Mouse (Mus musculus) midbrain, postnatal 0 days (tissue): Measurements from ENCODE around the gene Agl. TPM values are rescaled to one million over a fixed set of nuclear protein-coding genes. Genes with fewer than 3 reads are reported as not detected.
"Not testable (repeated sequence)": the region's sequence is repeated elsewhere in the genome, so short reads cannot be mapped to it uniquely, and the experiment has no call there.

Experiments
- ATAC-seq: fragments of 200-750 bp; cut with Nextera tagmentation; 2 replicates; pipeline ENCODE4 v1.8.0; 2017; ENCODE audit warnings: moderate number of reproducible peaks, mild to moderate bottlenecking, moderate TSS enrichment, moderate library complexity; ENCODE audit not compliant: low FRiP score
- DNase-seq: peaks from one replicate; pipeline ENCODE4 v3.0.0-alpha.2; 2015; ENCODE audit warnings: low spot score
- H3K27ac ChIP-seq: fragments of 300-500 bp; sonication (generic); 2 replicates; pipeline ENCODE4 v1.5.1; 2014; ENCODE audit warnings: low read depth, mild to moderate bottlenecking, low read length, mixed read lengths
- H3K27me3 ChIP-seq: fragments of 300-500 bp; sonication (generic); 2 replicates; pipeline ENCODE4 v1.6.1; 2014; ENCODE audit warnings: low read length, control low read depth, mixed read lengths; ENCODE audit not compliant: insufficient read depth
- H3K36me3 ChIP-seq: fragments of 300-500 bp; sonication (generic); 2 replicates; pipeline ENCODE4 v1.6.1; 2014; ENCODE audit warnings: low read length, control low read depth, mixed read lengths; ENCODE audit not compliant: insufficient read depth
- H3K4me1 ChIP-seq: fragments of 300-500 bp; sonication (generic); 2 replicates; pipeline ENCODE4 v1.6.1; 2014; ENCODE audit warnings: mild to moderate bottlenecking, control low read depth, antibody characterized with exemption, low read length, mixed read lengths; ENCODE audit not compliant: insufficient read depth
- H3K4me2 ChIP-seq: fragments of 300-500 bp; sonication (generic); 2 replicates; pipeline ENCODE4 v1.6.1; 2014; ENCODE audit warnings: low read depth, mild to moderate bottlenecking, low read length, mixed read lengths; ENCODE audit not compliant: poor library complexity, severe bottlenecking
- H3K4me3 ChIP-seq: fragments of 300-500 bp; sonication (generic); 2 replicates; pipeline ENCODE4 v1.5.1; 2014; ENCODE audit warnings: low read depth, mild to moderate bottlenecking, low read length, moderate library complexity
- H3K9ac ChIP-seq: fragments of 300-500 bp; sonication (generic); replicated peaks from 2 replicates; pipeline ENCODE4 v1.6.1; 2014; ENCODE audit warnings: mild to moderate bottlenecking, low read length, moderate library complexity, mixed read lengths; ENCODE audit not compliant: poor library complexity, severe bottlenecking
- H3K9me3 ChIP-seq: fragments of 300-500 bp; sonication (generic); 2 replicates; pipeline ENCODE4 v1.6.1; 2016; ENCODE audit warnings: low read length, control low read depth
- CTCF ChIP-seq: IDR thresholded peaks from 2 replicates; pipeline ENCODE4 v1.5.1; 2016; ENCODE audit warnings: antibody characterized with exemption, mild to moderate bottlenecking
- WGBS: fragments of 180-500 bp; shearing (Covaris S2); extraction: QIAGEN DNeasy Blood & Tissue Kit; methylation state at CpG from one replicate; pipeline ENCODE4 v1.1.7; 2014; 5-methylcytosine and 5-hydroxymethylcytosine counted together
- polyA plus RNA-seq: library from polyadenylated mRNA; unstranded; fragments of >200 nt; fragmentation: Nextera tagmentation; extraction: Ambion mirVana; gene quantifications from 2 replicates; pipeline ENCODE4 v1.2.1, GENCODE M21; 2015
- total RNA-seq: library from RNA; depleted of rRNA; stranded (reverse); fragments of >200 nt; gene quantifications from 2 replicates; pipeline ENCODE4 v1.2.3, GENCODE M21; 2014

The Agl gene
- total and polyA plus RNA-seq, 2 experiments from 2014 or later = 12.5 to 18.9 TPM

- no peak for DNase-seq
- H3K9ac ChIP-seq = no peak overlapping the region
- H3K4me2 ChIP-seq = no peak overlapping the region
- no peak for ATAC-seq
- H3K36me3 ChIP-seq = peaks cover 51% of the 10 kb centered on the region
- WGBS = 92% methylated on average over 12 of the region's 12 CpGs
- no peaks in the 10 kb centered on the region for H3K27me3 ChIP-seq
- no peaks in the 10 kb centered on the region for H3K4me1 ChIP-seq
- no peaks in the 10 kb centered on the region for H3K9me3 ChIP-seq
- no peak overlapping the region for H3K4me3 ChIP-seq
- no peak overlapping the region for H3K27ac ChIP-seq
- no peak for TF ChIP-seq CTCF
These were observed 34.1 kb downstream of the Agl start for GRCm38 (mm10) chr3:116773836-116774235.

GRCm38 (mm10) chr3:116771597-116771996 lies 36.4 kb downstream of the Agl start:
- no peak overlapping the region for H3K4me3 ChIP-seq
- ATAC-seq = no peak

GRCm38 (mm10) chr3:116766963-116767362 lies 41.0 kb downstream of the Agl start:
- H3K4me2 ChIP-seq, ATAC-seq, H3K4me3 ChIP-seq, H3K27ac ChIP-seq, H3K4me1 ChIP-seq, H3K27me3 ChIP-seq, H3K9me3 ChIP-seq, DNase-seq, H3K9ac ChIP-seq: not testable (repeated sequence)
- H3K36me3 ChIP-seq = peaks cover 31% of the 10 kb centered on the region
- 89% methylated on average over 7 of the region's 7 CpGs for WGBS
- TF ChIP-seq CTCF = peak; percentile 49

More at GRCm38 (mm10) chr3:116771597-116771996, 36.4 kb downstream of the Agl start:
- Histone ChIP-seq H3K4me2 (no peak overlapping the region), H3K9me3 (no peaks in the 10 kb centered on the region), H3K36me3 (peaks cover 40% of the 10 kb centered on the region), H3K27ac (no peak overlapping the region), H3K9ac (no peak overlapping the region), H3K27me3 (no peaks in the 10 kb centered on the region), H3K4me1 (no peaks in the 10 kb centered on the region)
- DNase-seq = peak; percentile 8
- 98% methylated on average over 2 of the region's 2 CpGs for WGBS
- TF ChIP-seq CTCF = peak; percentile 77

DNA sequence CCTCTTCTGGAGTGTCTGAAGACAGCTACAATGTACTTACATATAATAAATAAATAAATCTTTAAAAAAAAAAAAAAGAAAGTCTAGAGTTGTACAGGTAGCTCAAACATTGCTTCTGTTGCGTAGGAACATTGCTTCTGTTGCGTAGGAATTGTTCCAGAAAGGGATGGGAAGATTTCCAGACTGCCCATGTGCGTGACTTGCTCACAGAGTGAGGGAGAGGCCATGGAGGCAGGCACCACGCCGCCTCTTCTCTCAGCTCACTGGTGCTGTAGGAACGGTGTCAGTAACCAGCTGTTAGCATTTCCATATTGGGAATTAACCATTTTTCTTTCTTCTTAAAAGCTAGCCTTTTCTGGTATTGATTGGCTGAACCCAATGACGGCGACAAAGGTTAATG lies 55.1 kb downstream of the Agl start:
- Histone ChIP-seq H3K9ac (no peak overlapping the region), H3K36me3 (peaks cover 33% of the 10 kb centered on the region), H3K4me2 (no peak overlapping the region), H3K4me1 (no peaks in the 10 kb centered on the region), H3K27ac (no peak overlapping the region), H3K4me3 (no peak overlapping the region), H3K27me3 (no peaks in the 10 kb centered on the region), H3K9me3 (no peaks in the 10 kb centered on the region)
- no peak for TF ChIP-seq CTCF
- DNase-seq (no peak), ATAC-seq (no peak)
- 93% methylated on average over 8 of the region's 8 CpGs for WGBS

DNA sequence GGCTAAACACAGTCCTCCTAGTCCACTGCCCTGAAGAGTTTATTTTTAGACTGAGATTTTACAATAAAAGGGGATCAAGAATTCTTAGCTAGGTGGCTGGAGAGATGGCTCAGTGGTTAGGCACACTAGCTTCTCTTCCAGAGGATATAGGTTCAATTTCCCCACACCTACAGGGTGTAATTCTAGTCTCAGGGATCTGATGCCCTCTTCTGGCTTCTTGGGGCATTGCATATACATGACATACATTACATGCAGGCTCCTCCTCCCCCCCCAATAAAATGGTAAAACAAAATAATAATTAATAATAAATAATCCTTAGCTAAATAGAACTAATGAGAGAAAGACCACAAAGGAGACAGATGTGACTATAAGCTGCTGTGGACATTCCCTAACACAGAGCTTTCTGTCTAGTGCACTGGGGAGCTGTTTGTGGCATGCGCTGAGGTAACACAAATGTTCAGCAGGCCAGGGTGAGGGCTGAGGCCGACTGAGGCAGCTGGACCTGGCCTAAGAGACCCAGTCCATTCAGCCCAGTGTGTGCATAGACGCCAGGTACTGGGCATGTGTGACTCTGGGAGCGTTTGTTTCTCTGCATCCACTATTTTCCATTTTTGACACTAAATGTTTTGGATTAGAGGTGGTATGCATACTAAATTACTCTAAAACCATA lies 56.6 kb downstream of the Agl start:
- Histone ChIP-seq H3K4me2 (no peak overlapping the region), H3K4me3 (no peak overlapping the region), H3K9me3 (no peaks in the 10 kb centered on the region), H3K9ac (no peak overlapping the region), H3K27me3 (no peaks in the 10 kb centered on the region), H3K27ac (no peak overlapping the region), H3K36me3 (peaks cover 23% of the 10 kb centered on the region), H3K4me1 (no peaks in the 10 kb centered on the region)
- 0 out of 2 replicates have a peak, but pooled peaks have one; percentile 62 for ATAC-seq
- peak; percentile 78 for TF ChIP-seq CTCF
- peak; percentile 46 for DNase-seq
- 87% methylated on average over 4 of the region's 4 CpGs for WGBS

GRCm38 (mm10) chr3:116748391-116749170 lies 59.4 kb downstream of the Agl start:
- ATAC-seq (no peak), DNase-seq (peak; percentile 43)
- Histone ChIP-seq H3K4me2 (no peak overlapping the region), H3K9me3 (no peaks in the 10 kb centered on the region), H3K27me3 (no peaks in the 10 kb centered on the region), H3K9ac (no peak overlapping the region), H3K4me3 (no peak overlapping the region), H3K4me1 (no peaks in the 10 kb centered on the region), H3K27ac (no peak overlapping the region), H3K36me3 (peaks cover 12% of the 10 kb centered on the region)
- 56% methylated on average over 8 of the region's 8 CpGs for WGBS
- TF ChIP-seq CTCF = peak; percentile 74
